Mouse (Mus musculus) brown adipose tissue, adult 24 weeks (tissue): Measurements from ENCODE around the gene Wscd2. TPM values are rescaled to one million over a fixed set of nuclear protein-coding genes. Genes with fewer than 3 reads are reported as not detected.

ENCODE experiments used
- H3K27ac ChIP-seq: fragments of 200-500 bp; replicated peaks from 2 replicates; pipeline ENCODE4 v1.5.1; 2012; ENCODE audit warnings: low read depth, mild to moderate bottlenecking, low read length
- H3K4me1 ChIP-seq: fragments of 200-500 bp; 2 replicates; pipeline ENCODE4 v1.6.1; 2012; ENCODE audit warnings: low read length, mixed read lengths; ENCODE audit not compliant: control insufficient read depth, insufficient read depth, insufficient read length
- H3K4me3 ChIP-seq: fragments of 200-500 bp; 2 replicates; pipeline ENCODE4 v1.5.1; 2012; ENCODE audit warnings: low read depth, mild to moderate bottlenecking, low read length, moderate library complexity; ENCODE audit not compliant: insufficient read depth
- polyA plus RNA-seq: library from polyadenylated mRNA; stranded (reverse); fragments of >200 nt; gene quantifications from 2 replicates; pipeline ENCODE4 v1.2.4, GENCODE M21; 2012; ENCODE audit not compliant: missing spikeins, insufficient read depth, insufficient read length

Gene Wscd2
- polyA plus RNA-seq, 1 experiment: 2.0 TPM

GRCm38 (mm10) chr5:113496926-113497325 lies 6.8 kb downstream of the Wscd2 start:
- Histone ChIP-seq H3K27ac (no peak overlapping the region), H3K4me1 (no peaks in the 10 kb centered on the region), H3K4me3 (no peak overlapping the region)

GRCm38 (mm10) chr5:113499421-113499820 lies 9.3 kb downstream of the Wscd2 start:
- no peak overlapping the region for H3K4me3 ChIP-seq
- no peaks in the 10 kb centered on the region for H3K4me1 ChIP-seq
- no peak overlapping the region for H3K27ac ChIP-seq

DNA sequence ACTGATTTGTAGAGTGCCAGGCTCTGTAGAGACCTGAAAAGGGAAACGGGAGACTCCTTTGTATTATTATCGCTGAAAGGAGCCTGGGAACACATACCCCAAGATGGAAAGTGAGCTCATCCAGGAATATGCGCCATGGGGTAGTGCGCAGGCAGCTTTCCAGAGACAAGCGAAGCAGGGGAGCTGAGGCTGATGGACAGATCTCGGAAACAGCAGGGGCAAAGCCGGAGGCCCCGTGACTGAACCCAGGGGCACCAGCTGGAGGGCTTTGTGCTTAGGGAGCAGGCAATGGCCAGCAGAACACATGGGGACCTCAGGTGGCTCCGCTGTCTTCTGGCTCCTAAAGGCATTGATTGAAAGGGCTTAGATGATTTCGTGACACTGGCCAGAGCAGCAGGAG lies 13.1 kb downstream of the Wscd2 start:
- Histone ChIP-seq H3K27ac (no peak overlapping the region), H3K4me1 (peaks cover 3% of the 10 kb centered on the region), H3K4me3 (no peak overlapping the region)

DNA sequence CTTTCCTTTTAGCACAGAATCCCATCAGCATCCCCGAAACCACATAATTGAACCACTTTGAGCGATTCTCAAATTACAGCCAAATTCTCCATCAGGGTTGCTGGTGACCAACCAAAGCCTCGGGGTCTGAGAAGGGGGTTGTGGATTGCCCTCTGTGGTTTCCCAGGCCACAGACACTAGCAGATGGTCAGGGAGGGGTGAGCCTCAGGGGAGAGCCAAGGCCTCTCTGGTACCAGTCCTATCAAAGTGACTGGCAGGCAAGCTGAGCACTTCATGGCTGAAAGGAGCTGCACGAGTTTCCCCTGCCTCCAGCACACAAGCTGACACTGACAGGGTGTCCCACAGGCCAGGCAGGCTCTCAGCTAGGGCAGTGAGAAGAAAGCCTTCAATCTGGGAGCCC lies 14.5 kb downstream of the Wscd2 start:
- Histone ChIP-seq H3K27ac (no peak overlapping the region), H3K4me1 (peaks cover 3% of the 10 kb centered on the region), H3K4me3 (no peak overlapping the region)

DNA sequence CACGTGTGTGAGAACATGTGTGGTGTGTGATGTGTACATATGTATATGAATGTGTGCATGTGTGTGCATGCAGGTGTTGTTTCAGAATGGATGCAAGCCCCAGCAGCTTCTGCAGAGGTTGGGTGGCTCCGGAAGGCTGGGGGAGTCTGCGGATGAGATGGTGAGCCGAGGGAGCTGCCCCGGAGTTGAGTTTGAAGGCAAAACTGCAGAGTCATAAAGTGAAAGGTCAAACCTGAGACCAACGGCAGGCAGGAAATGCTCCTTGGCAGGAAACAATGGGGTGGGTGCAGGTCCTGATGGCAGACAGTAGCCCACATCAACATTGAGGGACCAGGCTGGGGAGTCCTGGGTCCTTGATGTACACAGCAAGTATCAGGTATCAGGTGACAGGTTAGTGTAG lies 15.9 kb downstream of the Wscd2 start:
- peaks cover 3% of the 10 kb centered on the region for H3K4me1 ChIP-seq
- no peak overlapping the region for H3K27ac ChIP-seq
- H3K4me3 ChIP-seq: no peak overlapping the region

DNA sequence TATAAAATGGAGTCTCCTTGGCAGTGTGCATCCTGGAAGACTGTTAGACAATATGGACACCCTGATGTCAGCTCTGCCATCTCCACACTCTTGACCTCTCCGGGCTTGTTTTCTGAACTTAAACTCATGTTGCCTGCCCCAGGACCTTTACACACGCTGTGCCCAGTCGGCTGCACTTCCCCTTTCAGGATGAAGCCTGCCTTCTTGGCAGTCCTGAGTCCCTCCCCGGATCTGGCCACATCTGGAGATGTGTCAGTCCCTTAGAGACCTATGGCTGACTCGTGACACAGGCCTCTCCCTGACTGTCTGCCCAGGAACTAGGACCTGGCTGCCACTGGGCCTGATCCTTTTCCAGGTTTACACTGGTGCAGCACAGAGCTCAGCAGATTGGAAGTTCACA lies 16.6 kb downstream of the Wscd2 start:
- no peak overlapping the region for H3K27ac ChIP-seq
- peaks cover 3% of the 10 kb centered on the region for H3K4me1 ChIP-seq
- no peak overlapping the region for H3K4me3 ChIP-seq

DNA sequence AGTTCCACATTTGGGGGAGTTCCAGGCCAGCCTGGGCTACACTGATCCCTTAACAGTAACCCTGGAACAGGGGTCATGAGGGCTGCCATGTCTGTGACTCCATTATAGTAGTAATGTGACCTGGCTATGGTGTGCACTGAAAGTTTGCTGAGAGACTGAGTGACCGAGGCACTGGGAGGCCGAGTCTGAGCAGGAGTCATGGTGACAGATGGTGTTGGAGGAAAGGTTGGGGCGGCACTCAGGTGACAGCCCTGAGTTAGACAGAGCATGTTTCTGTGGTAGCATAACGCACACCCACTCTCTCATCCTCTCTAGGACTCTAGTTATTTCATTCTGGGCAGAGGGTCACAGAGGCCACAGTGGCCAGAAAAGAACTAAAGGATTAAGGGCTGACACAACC lies 19.0 kb downstream of the Wscd2 start:
- peaks cover 3% of the 10 kb centered on the region for H3K4me1 ChIP-seq
- no peak overlapping the region for H3K4me3 ChIP-seq
- H3K27ac ChIP-seq: no peak overlapping the region

DNA sequence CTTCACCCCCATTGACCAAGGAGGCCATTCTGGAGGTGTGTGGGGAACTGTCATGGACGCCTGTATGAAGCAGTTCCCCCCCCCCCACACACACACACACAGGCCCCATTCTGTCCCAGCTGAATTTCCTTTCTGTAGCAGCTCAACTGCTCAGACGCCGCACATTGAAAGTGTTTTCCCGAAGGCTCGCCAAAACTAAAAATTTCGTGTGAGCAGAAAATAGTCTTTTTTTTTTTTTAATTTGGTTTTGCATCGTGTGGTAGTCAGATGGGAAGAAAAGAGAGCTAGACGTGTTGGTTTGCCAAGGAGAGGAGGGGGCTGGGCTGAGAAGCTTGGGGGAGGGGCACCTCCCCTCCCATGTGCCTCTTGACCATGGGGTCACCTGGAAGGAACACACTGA lies 23.5 kb downstream of the Wscd2 start:
- Histone ChIP-seq H3K4me1 (no peaks in the 10 kb centered on the region), H3K27ac (no peak overlapping the region)

DNA sequence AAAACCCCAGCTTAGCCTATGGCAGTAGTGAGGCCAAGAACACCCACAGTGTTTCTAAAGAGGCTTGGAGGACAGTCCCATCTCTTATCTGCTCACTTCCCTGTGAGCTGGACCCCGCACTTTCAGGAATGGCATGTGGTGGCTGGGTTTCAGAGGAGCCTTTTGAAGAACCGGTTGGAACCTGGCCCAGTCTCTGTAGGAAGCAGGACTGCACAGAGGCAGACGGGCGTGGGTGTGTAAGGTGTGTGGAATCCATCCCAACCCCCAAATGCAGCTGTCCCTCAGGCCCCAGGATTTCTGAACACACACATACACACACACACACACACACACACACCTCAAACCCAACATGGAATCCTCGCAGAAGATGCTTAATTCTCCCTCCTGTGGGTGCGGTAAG lies 23.9 kb downstream of the Wscd2 start:
- Histone ChIP-seq H3K4me3 (no peak overlapping the region), H3K27ac (no peak overlapping the region), H3K4me1 (no peaks in the 10 kb centered on the region)

More for the DNA sequence above, 23.5 kb downstream of the Wscd2 start:
- H3K4me3 ChIP-seq: no peak overlapping the region

DNA sequence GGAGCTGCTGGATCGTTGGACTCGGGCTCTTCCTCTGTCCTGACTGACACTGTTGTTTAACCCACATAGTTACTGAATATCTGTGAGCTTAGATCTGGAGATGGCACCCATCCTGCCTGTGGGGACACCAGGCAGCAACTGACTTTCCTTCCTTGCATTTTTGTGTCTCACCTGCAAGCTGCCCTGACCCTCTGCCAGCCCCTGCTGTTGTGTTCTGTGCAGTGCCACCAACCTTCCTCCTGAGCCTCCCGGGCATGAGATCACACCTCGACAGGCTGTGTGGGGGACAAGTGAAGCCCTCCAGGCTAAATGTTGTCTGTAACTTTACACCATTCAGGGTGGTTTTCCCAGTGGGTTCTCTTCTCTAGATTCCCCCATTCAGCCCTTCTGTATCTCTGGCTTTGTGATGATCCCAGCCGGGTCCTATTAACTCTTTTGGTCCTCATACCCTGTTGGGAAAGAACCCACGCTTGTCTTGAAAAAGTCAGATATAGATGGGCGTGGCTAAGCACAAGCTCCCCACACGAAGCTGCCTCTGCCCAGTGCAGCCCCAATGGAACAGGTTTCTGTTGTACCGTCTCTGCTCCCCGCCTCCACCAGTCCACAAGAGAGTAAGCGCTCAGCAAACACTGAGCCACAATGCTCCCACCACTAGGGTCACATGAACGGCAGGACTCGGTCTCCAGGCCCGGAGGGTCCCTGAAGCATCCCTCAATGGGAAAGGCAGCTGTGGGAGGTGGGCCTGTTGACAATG lies 26.2 kb downstream of the Wscd2 start:
- Histone ChIP-seq H3K4me1 (no peaks in the 10 kb centered on the region), H3K4me3 (no peak overlapping the region), H3K27ac (no peak overlapping the region)

DNA sequence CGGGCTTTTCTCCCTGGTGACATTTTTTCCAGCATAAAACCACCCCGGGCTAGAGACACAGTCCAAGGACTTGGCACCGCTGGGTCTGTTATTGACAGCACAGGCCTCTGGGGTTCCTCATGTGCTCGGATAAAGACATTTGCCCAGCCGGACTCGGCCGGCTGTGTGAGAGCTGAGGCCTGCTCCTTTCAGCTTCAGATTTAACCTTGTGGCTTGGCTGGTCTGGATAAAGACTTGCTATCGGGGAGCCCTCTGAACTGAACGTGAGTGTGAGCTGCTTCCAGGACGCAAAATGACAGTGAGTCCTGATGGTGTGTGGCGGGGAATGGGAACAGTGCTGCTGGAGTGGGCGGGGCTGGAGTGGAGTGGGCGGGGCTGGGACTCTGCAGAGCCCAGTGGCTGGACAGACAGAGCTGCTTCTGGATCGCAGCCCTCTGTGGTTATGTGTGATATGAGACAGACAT lies 26.8 kb downstream of the Wscd2 start:
- Histone ChIP-seq H3K4me3 (peak overlapping the region; percentile 39; the same call in 1 of the 2 replicates), H3K27ac (no peak overlapping the region), H3K4me1 (no peaks in the 10 kb centered on the region)

GRCm38 (mm10) chr5:113517387-113517786 lies 27.3 kb downstream of the Wscd2 start:
- H3K4me3 ChIP-seq: no peak overlapping the region
- H3K4me1 ChIP-seq: no peaks in the 10 kb centered on the region
- no peak overlapping the region for H3K27ac ChIP-seq

DNA sequence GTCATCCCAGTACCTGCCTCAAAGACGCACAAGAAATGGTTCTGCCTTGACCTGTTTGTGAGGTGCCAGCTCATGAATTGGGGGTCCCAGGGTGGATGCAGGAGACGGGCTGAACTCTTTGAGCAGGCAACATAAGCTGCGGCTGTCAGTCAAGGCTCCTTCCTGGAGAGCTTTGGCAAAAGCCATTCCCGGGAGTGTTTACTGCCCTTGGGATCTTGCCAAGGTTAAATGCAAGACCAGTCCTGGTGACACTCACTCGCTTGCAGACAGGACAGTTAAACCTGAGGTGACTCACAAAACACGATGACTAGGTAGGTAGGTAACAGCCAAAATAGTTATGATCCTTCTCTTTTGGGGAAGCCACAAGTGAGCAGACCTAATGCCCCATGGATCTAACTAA lies 30.9 kb downstream of the Wscd2 start:
- H3K4me1 ChIP-seq: no peaks in the 10 kb centered on the region
- no peak overlapping the region for H3K27ac ChIP-seq
- no peak overlapping the region for H3K4me3 ChIP-seq

DNA sequence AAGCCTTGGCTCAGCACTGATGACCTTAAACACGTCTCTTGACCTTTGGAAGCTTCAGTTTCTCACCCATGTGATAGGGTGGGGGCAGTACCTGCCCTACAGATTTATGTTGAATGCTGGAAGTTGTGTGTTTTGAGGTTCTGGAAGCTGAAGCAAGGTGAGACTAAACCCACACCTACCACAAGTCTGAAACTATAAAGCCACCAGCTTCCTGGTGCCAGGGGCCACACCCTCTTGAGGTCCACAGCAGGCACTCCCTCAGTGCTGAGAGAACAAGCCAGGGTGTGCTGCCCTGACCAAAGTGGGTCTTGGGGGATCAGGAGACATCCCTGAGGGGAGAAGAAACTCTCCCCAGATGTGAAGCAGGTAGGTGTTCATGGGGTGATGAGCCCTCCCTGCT lies 48.7 kb downstream of the Wscd2 start:
- Histone ChIP-seq H3K27ac (no peak overlapping the region), H3K4me1 (peaks cover 7% of the 10 kb centered on the region), H3K4me3 (no peak overlapping the region)

- peaks cover 7% of the 10 kb centered on the region for H3K4me1 ChIP-seq
- no peak overlapping the region for H3K27ac ChIP-seq
- H3K4me3 ChIP-seq: no peak overlapping the region
Measured at GRCm38 (mm10) chr5:113539438-113539837, 49.3 kb downstream of the Wscd2 start.

- Histone ChIP-seq H3K4me3 (no peak overlapping the region), H3K27ac (no peak overlapping the region), H3K4me1 (peaks cover 7% of the 10 kb centered on the region)
Measured at GRCm38 (mm10) chr5:113539858-113540257, 49.7 kb downstream of the Wscd2 start.
